Mouse (Mus musculus) neural tube, embryonic 11.5 days (tissue): Measurements from ENCODE around the gene Ldb3. TPM values are rescaled to one million over a fixed set of nuclear protein-coding genes. Genes with fewer than 3 reads are reported as not detected.

Source experiments
- ATAC-seq: fragments of 200-750 bp; cut with Nextera tagmentation; 2 replicates; pipeline ENCODE4 v1.8.0; 2017; ENCODE audit warnings: moderate number of reproducible peaks, mild to moderate bottlenecking, moderate TSS enrichment, moderate library complexity; ENCODE audit not compliant: insufficient read depth, low FRiP score, low TSS enrichment
- DNase-seq: peaks from one replicate; pipeline ENCODE4 v3.0.0-alpha.2; 2015; ENCODE audit warnings: low spot score
- H3K27ac ChIP-seq: fragments of 300-500 bp; sonication (generic); 2 replicates; pipeline ENCODE4 v1.5.1; 2014; ENCODE audit warnings: low read depth, mild to moderate bottlenecking, low read length
- H3K27me3 ChIP-seq: fragments of 300-500 bp; sonication (generic); 2 replicates; pipeline ENCODE4 v1.6.1; 2014; ENCODE audit warnings: mild to moderate bottlenecking, low read length, mixed read lengths; ENCODE audit not compliant: control insufficient read depth, insufficient read depth
- H3K36me3 ChIP-seq: fragments of 300-500 bp; sonication (generic); 2 replicates; pipeline ENCODE4 v1.6.1; 2014; ENCODE audit warnings: mild to moderate bottlenecking, low read length, moderate library complexity, mixed read lengths; ENCODE audit not compliant: control insufficient read depth, insufficient read depth
- H3K4me1 ChIP-seq: fragments of 300-500 bp; sonication (generic); 2 replicates; pipeline ENCODE4 v1.6.1; 2014; ENCODE audit warnings: low read length, mixed read lengths; ENCODE audit not compliant: control insufficient read depth, insufficient read depth
- H3K4me2 ChIP-seq: fragments of 300-500 bp; sonication (generic); 2 replicates; pipeline ENCODE4 v1.6.1; 2014; ENCODE audit warnings: low read depth, mild to moderate bottlenecking, moderate library complexity
- H3K4me3 ChIP-seq: fragments of 300-500 bp; sonication (generic); 2 replicates; pipeline ENCODE4 v1.5.1; 2014; ENCODE audit warnings: low read depth, low read length
- H3K9ac ChIP-seq: fragments of 300-500 bp; sonication (generic); 2 replicates; pipeline ENCODE4 v1.6.1; 2014; ENCODE audit warnings: mild to moderate bottlenecking, low read length
- H3K9me3 ChIP-seq: fragments of 300-500 bp; sonication (generic); 2 replicates; pipeline ENCODE4 v1.6.1; 2016; ENCODE audit warnings: low read length; ENCODE audit not compliant: control insufficient read depth
- WGBS: fragments of 180-500 bp; shearing (Covaris S2); extraction: QIAGEN DNeasy Blood & Tissue Kit; methylation state at CpG from one replicate; pipeline ENCODE4 v1.1.7; 2014; 5-methylcytosine and 5-hydroxymethylcytosine counted together
- polyA plus RNA-seq: library from polyadenylated mRNA; unstranded; fragments of >200 nt; fragmentation: Nextera tagmentation; extraction: Ambion mirVana; gene quantifications from 2 replicates; pipeline ENCODE4 v1.2.1, GENCODE M21; 2014

Gene Ldb3
- polyA plus RNA-seq, 1 experiment from 2014 or later: 2.4 TPM

DNA sequence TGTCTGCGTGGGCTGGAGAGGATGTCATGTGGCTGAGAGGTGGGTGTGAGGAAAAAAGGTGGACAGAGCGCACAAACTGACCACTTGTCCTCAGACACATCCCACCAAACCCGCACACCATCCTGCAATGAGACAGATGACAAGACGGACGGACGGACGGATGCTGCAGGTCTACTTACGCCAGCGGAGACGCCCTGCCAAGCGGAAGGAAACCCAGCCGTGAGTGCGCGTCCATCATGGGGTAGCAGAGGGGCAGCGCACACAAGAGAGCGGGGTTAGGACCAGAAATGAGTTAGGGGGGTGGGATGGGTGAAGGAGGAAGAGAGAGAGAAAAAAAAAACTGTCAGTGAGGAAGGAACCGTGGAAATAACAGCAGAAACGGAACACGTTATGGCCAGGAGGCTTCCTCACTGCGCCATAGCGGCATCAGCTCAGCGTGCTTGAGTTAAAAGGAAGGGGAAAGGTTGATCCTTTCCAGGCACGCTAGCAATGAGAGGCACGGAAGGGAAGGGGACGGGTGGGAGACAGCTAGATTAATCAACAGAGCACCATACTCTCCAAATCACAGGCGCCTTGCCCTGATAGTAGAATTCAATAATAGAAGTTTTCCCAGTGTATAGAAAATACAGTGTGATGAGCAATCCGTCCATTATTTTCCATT is 18.8 kb downstream of the Ldb3 start:
- 41% methylated on average over 27 of the region's 27 CpGs for WGBS
- no peak overlapping the region for H3K9ac ChIP-seq

GRCm38 (mm10) chr14:34568626-34569025 is 19.9 kb downstream of the Ldb3 start:
- no peak for ATAC-seq
- no peak overlapping the region for H3K9ac ChIP-seq
- DNase-seq: no peak
- H3K4me2 ChIP-seq: no peak overlapping the region
- no peaks in the 10 kb centered on the region for H3K36me3 ChIP-seq
- H3K4me3 ChIP-seq: no peak overlapping the region
- no peaks in the 10 kb centered on the region for H3K27me3 ChIP-seq
- H3K27ac ChIP-seq: no peak overlapping the region
- no peaks in the 10 kb centered on the region for H3K4me1 ChIP-seq
- H3K9me3 ChIP-seq: no peaks in the 10 kb centered on the region
- 86% methylated on average over 4 of the region's 4 CpGs for WGBS

More for the DNA sequence above, 18.8 kb downstream of the Ldb3 start:
- ATAC-seq: no peak
- Histone ChIP-seq H3K9me3 (no peaks in the 10 kb centered on the region), H3K4me3 (peak overlapping the region; percentile 2; the same call in 1 of the 2 replicates), H3K4me2 (peak overlapping the region; percentile 33), H3K27ac (no peak overlapping the region), H3K4me1 (no peaks in the 10 kb centered on the region), H3K27me3 (no peaks in the 10 kb centered on the region), H3K36me3 (no peaks in the 10 kb centered on the region)
- DNase-seq: no peak

GRCm38 (mm10) chr14:34567697-34568096 is 20.8 kb downstream of the Ldb3 start:
- no peaks in the 10 kb centered on the region for H3K9me3 ChIP-seq
- no peaks in the 10 kb centered on the region for H3K4me1 ChIP-seq
- H3K9ac ChIP-seq: no peak overlapping the region
- no peak overlapping the region for H3K4me2 ChIP-seq
- no peaks in the 10 kb centered on the region for H3K27me3 ChIP-seq
- no peak overlapping the region for H3K4me3 ChIP-seq
- no peaks in the 10 kb centered on the region for H3K36me3 ChIP-seq
- DNase-seq (no peak), ATAC-seq (no peak)
- H3K27ac ChIP-seq: no peak overlapping the region
- 74% methylated on average over 5 of the region's 5 CpGs for WGBS

DNA sequence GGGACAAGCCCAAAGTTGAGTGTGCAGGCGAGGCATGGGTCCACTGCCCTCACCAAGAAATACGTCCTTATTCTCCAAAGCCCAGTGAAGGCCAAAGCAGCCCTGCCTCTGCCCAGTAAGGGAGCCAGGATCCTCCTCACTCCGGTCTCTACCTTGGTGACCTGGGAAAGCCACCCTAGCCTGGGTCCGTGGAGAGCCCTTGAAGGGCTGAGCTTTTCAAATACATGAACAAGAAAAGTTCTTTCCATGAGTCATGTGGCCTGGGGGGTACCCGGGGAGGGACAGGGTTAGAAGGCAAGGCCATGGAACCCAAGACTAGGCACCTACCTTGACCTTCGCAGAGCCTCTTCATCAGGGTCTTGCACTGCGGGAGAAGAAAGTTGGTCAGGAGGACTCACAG is 22.0 kb downstream of the Ldb3 start:
- Histone ChIP-seq H3K9ac (no peak overlapping the region), H3K36me3 (no peaks in the 10 kb centered on the region), H3K4me3 (no peak overlapping the region), H3K4me2 (no peak overlapping the region), H3K9me3 (no peaks in the 10 kb centered on the region), H3K27ac (no peak overlapping the region), H3K27me3 (no peaks in the 10 kb centered on the region), H3K4me1 (no peaks in the 10 kb centered on the region)
- ATAC-seq: no peak
- WGBS: 93% methylated on average over 7 of the region's 7 CpGs
- DNase-seq: no peak

DNA sequence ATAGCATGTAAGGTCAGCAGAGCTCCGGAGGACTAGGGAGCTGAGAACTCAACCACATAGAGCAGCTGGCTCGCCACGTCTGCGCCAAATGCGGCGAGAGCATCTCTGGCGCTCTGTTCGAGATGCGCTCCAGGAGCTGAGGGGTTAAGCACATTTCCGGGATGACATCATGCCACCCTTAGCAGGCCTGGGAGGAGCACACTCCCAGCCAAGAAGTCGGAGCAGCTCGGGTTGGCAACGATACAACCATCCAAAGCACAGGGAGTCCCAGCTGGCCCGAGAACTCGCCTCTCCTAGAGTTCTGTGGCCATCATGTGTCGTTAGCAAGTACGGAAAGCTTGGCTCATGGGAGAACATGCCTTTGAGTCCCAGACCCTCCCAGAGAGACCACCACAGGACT is 22.8 kb downstream of the Ldb3 start:
- Histone ChIP-seq H3K4me3 (no peak overlapping the region), H3K4me2 (no peak overlapping the region), H3K27me3 (no peaks in the 10 kb centered on the region), H3K4me1 (no peaks in the 10 kb centered on the region), H3K9ac (no peak overlapping the region), H3K36me3 (no peaks in the 10 kb centered on the region), H3K9me3 (no peaks in the 10 kb centered on the region), H3K27ac (no peak overlapping the region)
- ATAC-seq (no peak), DNase-seq (no peak)
- 79% methylated on average over 17 of the region's 17 CpGs for WGBS

DNA sequence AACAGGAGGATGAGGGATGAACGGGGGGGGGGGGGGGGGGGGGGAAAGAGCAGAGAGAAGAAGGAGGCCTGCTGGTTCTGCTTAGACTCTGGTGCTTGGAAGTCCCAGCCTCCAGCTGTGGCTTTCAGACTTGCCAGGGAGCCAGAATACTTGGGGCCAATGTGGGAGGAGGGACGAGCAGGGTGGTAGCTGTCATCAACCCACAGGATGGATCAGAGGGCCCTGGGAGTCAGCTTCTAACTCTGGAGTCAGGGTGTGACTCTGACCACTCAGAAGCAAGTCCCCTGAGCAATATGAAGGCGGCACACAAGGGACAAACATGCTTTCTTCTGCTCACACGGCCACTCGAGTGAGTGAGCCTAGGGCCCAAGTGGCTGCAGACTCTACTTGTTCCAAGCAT is 23.8 kb downstream of the Ldb3 start:
- Histone ChIP-seq H3K9ac (no peak overlapping the region), H3K9me3 (no peaks in the 10 kb centered on the region), H3K4me3 (no peak overlapping the region), H3K36me3 (no peaks in the 10 kb centered on the region), H3K4me2 (no peak overlapping the region), H3K27ac (no peak overlapping the region), H3K4me1 (no peaks in the 10 kb centered on the region), H3K27me3 (no peaks in the 10 kb centered on the region)
- DNase-seq (no peak), ATAC-seq (no peak)
- whole genome bisulfite sequencing: 65% methylated on average over 5 of the region's 5 CpGs

DNA sequence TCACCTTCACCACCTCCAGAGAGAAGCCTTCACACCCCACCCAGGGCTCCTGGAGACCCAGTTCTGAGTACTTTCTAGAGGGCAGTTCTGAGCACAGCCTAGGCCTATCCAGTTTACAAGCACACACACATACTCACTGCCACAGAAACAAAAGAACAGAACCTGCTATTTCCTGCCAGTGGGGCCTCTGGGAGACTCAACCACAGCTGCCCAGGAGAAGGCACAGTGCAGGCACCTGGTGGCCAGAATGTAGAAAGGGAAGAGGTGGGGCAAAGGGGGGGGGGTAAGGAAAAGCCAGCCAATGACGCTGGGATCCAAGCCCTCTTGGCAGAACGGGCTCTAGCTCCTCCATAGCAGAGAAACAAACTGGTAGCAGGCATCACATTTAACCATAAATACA is 26.1 kb downstream of the Ldb3 start:
- H3K4me3 ChIP-seq: no peak overlapping the region
- H3K27me3 ChIP-seq: no peaks in the 10 kb centered on the region
- ATAC-seq: no peak
- H3K27ac ChIP-seq: no peak overlapping the region
- H3K4me2 ChIP-seq: no peak overlapping the region
- no peak for DNase-seq
- H3K9me3 ChIP-seq: no peaks in the 10 kb centered on the region
- H3K9ac ChIP-seq: no peak overlapping the region
- H3K4me1 ChIP-seq: no peaks in the 10 kb centered on the region
- 22% methylated on average over 2 of the region's 2 CpGs for WGBS
- no peaks in the 10 kb centered on the region for H3K36me3 ChIP-seq

DNA sequence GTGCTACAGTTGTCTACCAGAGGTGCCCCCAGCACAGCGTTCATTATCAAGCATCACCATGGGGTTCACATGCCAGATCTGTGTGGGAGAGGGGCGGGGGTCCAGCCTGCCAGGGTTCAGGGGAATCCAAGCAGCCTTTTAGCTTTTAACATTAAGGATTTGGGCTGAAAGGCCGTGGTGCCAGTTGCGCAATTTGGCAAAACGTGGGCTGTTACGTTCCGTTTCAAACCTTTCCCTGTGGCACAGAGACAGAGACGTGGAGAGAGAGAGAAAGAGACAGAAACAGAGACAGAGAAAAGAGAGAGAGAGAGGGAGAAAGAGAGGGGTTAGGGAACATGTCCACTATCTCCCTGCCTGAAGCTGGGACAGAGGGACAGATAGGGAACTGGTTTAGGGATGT is 26.8 kb downstream of the Ldb3 start:
- no peak for ATAC-seq
- H3K9me3 ChIP-seq: no peaks in the 10 kb centered on the region
- DNase-seq: no peak
- H3K27me3 ChIP-seq: no peaks in the 10 kb centered on the region
- no peak overlapping the region for H3K4me3 ChIP-seq
- no peak overlapping the region for H3K27ac ChIP-seq
- H3K36me3 ChIP-seq: no peaks in the 10 kb centered on the region
- H3K4me2 ChIP-seq: no peak overlapping the region
- H3K4me1 ChIP-seq: no peaks in the 10 kb centered on the region
- no peak overlapping the region for H3K9ac ChIP-seq
- WGBS: 95% methylated on average over 8 of the region's 8 CpGs

DNA sequence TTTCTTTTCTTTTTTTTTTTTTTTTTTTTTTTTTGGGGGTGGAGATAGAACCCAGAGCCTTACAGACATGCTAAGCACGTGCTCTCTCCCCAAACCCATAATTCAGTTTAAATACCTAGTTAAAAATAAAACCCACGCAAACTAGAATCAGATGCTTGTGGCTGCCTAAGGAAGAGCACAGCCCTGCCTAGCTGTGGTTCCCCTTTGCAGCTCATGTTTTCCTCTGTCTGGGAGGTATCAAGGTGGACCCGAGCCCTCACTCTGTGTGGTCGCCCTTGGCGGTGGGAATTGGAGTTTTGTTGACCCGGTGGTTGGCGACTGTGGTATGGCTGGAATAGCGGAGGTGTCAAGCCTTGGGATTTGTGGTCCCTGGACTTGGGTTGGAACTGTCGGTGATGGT is 29.5 kb downstream of the Ldb3 start:
- H3K36me3 ChIP-seq: no peaks in the 10 kb centered on the region
- ATAC-seq (no peak), DNase-seq (no peak)
- H3K9me3 ChIP-seq: no peaks in the 10 kb centered on the region
- no peak overlapping the region for H3K9ac ChIP-seq
- no peak overlapping the region for H3K4me3 ChIP-seq
- no peak overlapping the region for H3K4me2 ChIP-seq
- no peaks in the 10 kb centered on the region for H3K27me3 ChIP-seq
- WGBS: 92% methylated on average over 9 of the region's 9 CpGs
- no peak overlapping the region for H3K27ac ChIP-seq
- H3K4me1 ChIP-seq: no peaks in the 10 kb centered on the region
